Comparison of ENCODE assay signal across 9 mouse cellular contexts in the genomic region with DNA sequence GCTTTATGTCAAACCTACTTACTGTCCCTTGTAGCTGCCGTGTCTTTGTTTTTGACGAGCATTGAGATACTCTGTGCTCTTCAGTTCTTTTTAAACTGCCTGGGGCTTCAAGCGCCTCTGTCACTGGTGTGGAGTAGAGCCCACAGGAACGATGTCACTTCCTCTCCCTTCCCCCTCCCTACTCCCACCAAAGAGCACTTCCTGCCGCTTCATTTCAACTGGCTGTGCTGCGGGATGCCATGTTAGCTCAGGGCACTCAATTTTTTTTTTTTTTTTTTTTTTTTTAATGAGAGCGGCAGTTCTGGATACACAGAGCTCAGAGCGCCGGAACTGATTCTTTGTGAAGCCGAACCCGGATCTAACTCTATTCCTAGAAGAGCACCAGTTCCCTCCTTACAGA.
DNase-seq lines count a peak whose midpoint lies in the region; ATAC-seq lines count a peak whose summit lies in the region.
"Had no signal": no experiment of that assay in that cellular context is flagged by ENCODE, and none has a peak within 500 bp of the region (broad histone marks: within the 10 kb centered on the region; RNA-seq: fewer than 3 reads in every experiment).

No protein-coding gene starts in this region.

- H3K4me1 ChIP-seq in hindbrain, embryonic 11.5 days (replicated peaks; ENCODE audit: control insufficient read depth, insufficient read depth, low read length): no peaks in the 10 kb centered on the region
- peaks cover 11% of the 10 kb centered on the region for H3K4me1 ChIP-seq in hindbrain, embryonic 13.5 days (replicated peaks)
- H3K4me1 ChIP-seq in heart, embryonic 12.5 days (replicated peaks): peaks cover 22% of the 10 kb centered on the region
- peaks cover 3% of the 10 kb centered on the region; the same call in 1 of the 2 replicates for H3K4me1 ChIP-seq in midbrain, embryonic 14.5 days (ENCODE audit: control insufficient read depth, insufficient read depth, low read length)

- no peaks in the 10 kb centered on the region for H3K9me3 ChIP-seq in hindbrain, embryonic 11.5 days (ENCODE audit: control insufficient read depth, low read length)
- no peaks in the 10 kb centered on the region for H3K9me3 ChIP-seq in hindbrain, embryonic 13.5 days
- no peaks in the 10 kb centered on the region for H3K9me3 ChIP-seq in heart, embryonic 12.5 days (replicated peaks)
- H3K9me3 ChIP-seq in midbrain, embryonic 14.5 days (ENCODE audit: control insufficient read depth, low read length): no peaks in the 10 kb centered on the region
- H3K9me3 ChIP-seq: midbrain, embryonic 12.5 days had no signal

- H3K27me3 ChIP-seq in hindbrain, embryonic 11.5 days (ENCODE audit: control insufficient read depth, insufficient read depth, low read length): no peaks in the 10 kb centered on the region
- no peaks in the 10 kb centered on the region for H3K27me3 ChIP-seq in hindbrain, embryonic 13.5 days
- H3K27me3 ChIP-seq in heart, embryonic 12.5 days (replicated peaks): no peaks in the 10 kb centered on the region
- no peaks in the 10 kb centered on the region for H3K27me3 ChIP-seq in midbrain, embryonic 14.5 days (ENCODE audit: control insufficient read depth, insufficient read depth, low read length)
- H3K27me3 ChIP-seq: midbrain, embryonic 12.5 days had no signal

- peak; percentile 34 for DNase-seq in hindbrain, embryonic 11.5 days (ENCODE audit: low spot score)
- DNase-seq in T-cell, adult 2 months (ENCODE audit: low spot score): peak; percentile 90
- DNase-seq in kidney, postnatal 4 days: peak; percentile 24 to 54
- DNase-seq in midbrain, embryonic 14.5 days: peak; percentile 68
- DNase-seq in cerebellum, adult 18-20 months: no peak

- no peaks in the 10 kb centered on the region for H3K36me3 ChIP-seq in hindbrain, embryonic 11.5 days (ENCODE audit: control insufficient read depth, insufficient read depth, low read length)
- H3K36me3 ChIP-seq in hindbrain, embryonic 13.5 days: no peaks in the 10 kb centered on the region
- no peaks in the 10 kb centered on the region for H3K36me3 ChIP-seq in heart, embryonic 12.5 days
- H3K36me3 ChIP-seq in midbrain, embryonic 14.5 days (ENCODE audit: control insufficient read depth, insufficient read depth, low read length): no peaks in the 10 kb centered on the region
- H3K36me3 ChIP-seq: midbrain, embryonic 12.5 days had no signal

- no peak overlapping the region for H3K4me3 ChIP-seq in hindbrain, embryonic 11.5 days (ENCODE audit: low read depth, low read length)
- no peak overlapping the region for H3K4me3 ChIP-seq in hindbrain, embryonic 13.5 days
- no peak overlapping the region for H3K4me3 ChIP-seq in heart, embryonic 12.5 days
- H3K4me3 ChIP-seq in midbrain, embryonic 14.5 days (replicated peaks; ENCODE audit: low read depth, low read length): no peak overlapping the region
- H3K4me3 ChIP-seq: midbrain, embryonic 12.5 days had no signal

- H3K4me2 ChIP-seq in hindbrain, embryonic 11.5 days (replicated peaks; ENCODE audit: low read depth, low read length): no peak overlapping the region
- H3K4me2 ChIP-seq in hindbrain, embryonic 13.5 days: no peak overlapping the region
- H3K4me2 ChIP-seq in heart, embryonic 12.5 days: no peak overlapping the region
- no peak overlapping the region for H3K4me2 ChIP-seq in midbrain, embryonic 14.5 days (ENCODE audit: low read length)
- H3K4me2 ChIP-seq: midbrain, embryonic 12.5 days had no signal

- WGBS in hindbrain, embryonic 11.5 days: 74% methylated on average over 11 of the region's 11 CpGs
- 71% methylated on average over 11 of the region's 11 CpGs for WGBS in hindbrain, embryonic 13.5 days
- whole genome bisulfite sequencing in heart, embryonic 12.5 days: 52% methylated on average over 11 of the region's 11 CpGs
- 65% methylated on average over 11 of the region's 11 CpGs for WGBS in midbrain, embryonic 14.5 days

- no peak overlapping the region for H3K9ac ChIP-seq in hindbrain, embryonic 11.5 days (ENCODE audit: low read depth, low read length)
- no peak overlapping the region for H3K9ac ChIP-seq in hindbrain, embryonic 13.5 days
- no peak overlapping the region for H3K9ac ChIP-seq in heart, embryonic 12.5 days
- H3K9ac ChIP-seq in midbrain, embryonic 14.5 days (replicated peaks; ENCODE audit: low read length): no peak overlapping the region
- H3K9ac ChIP-seq: midbrain, embryonic 12.5 days had no signal

- no peak overlapping the region for H3K27ac ChIP-seq in hindbrain, embryonic 11.5 days (ENCODE audit: low read depth, low read length)
- no peak overlapping the region for H3K27ac ChIP-seq in hindbrain, embryonic 13.5 days
- H3K27ac ChIP-seq in heart, embryonic 12.5 days (ENCODE audit: poor library complexity, severe bottlenecking): no peak overlapping the region
- H3K27ac ChIP-seq in midbrain, embryonic 14.5 days (replicated peaks; ENCODE audit: low read depth, low read length): no peak overlapping the region
- H3K27ac ChIP-seq: midbrain, embryonic 12.5 days had no signal

- ATAC-seq in hindbrain, embryonic 11.5 days (ENCODE audit: low FRiP score): no peak
- no peak for ATAC-seq in hindbrain, embryonic 13.5 days (ENCODE audit: low FRiP score)
- peak; percentile 67 for ATAC-seq in heart, embryonic 12.5 days (ENCODE audit: insufficient number of reproducible peaks, low FRiP score)
- ATAC-seq in midbrain, embryonic 14.5 days (ENCODE audit: low FRiP score, low TSS enrichment): peak; percentile 46; the same call in 1 of the 2 replicates
- no peak for ATAC-seq in cerebellum, adult (ENCODE audit: insufficient number of reproducible peaks, low FRiP score, low TSS enrichment)

Comparison
In these comparisons a context has a peak if more than half of its experiments do, and no peak if none do; other contexts are left out.
1. ATAC-seq: peak in heart, embryonic 12.5 days (single experiment) and midbrain, embryonic 14.5 days (single experiment); none in hindbrain, embryonic 11.5 days (single experiment), hindbrain, embryonic 13.5 days (single experiment) and cerebellum, adult (single experiment).
2. DNase-seq: peak in hindbrain, embryonic 11.5 days (single experiment), T-cell, adult 2 months (single experiment), kidney, postnatal 4 days (2 of 2) and midbrain, embryonic 14.5 days (single experiment); none in cerebellum, adult 18-20 months (0 of 2).